Mouse (Mus musculus): ENCODE results near the gene Zdhhc14.

DNA sequence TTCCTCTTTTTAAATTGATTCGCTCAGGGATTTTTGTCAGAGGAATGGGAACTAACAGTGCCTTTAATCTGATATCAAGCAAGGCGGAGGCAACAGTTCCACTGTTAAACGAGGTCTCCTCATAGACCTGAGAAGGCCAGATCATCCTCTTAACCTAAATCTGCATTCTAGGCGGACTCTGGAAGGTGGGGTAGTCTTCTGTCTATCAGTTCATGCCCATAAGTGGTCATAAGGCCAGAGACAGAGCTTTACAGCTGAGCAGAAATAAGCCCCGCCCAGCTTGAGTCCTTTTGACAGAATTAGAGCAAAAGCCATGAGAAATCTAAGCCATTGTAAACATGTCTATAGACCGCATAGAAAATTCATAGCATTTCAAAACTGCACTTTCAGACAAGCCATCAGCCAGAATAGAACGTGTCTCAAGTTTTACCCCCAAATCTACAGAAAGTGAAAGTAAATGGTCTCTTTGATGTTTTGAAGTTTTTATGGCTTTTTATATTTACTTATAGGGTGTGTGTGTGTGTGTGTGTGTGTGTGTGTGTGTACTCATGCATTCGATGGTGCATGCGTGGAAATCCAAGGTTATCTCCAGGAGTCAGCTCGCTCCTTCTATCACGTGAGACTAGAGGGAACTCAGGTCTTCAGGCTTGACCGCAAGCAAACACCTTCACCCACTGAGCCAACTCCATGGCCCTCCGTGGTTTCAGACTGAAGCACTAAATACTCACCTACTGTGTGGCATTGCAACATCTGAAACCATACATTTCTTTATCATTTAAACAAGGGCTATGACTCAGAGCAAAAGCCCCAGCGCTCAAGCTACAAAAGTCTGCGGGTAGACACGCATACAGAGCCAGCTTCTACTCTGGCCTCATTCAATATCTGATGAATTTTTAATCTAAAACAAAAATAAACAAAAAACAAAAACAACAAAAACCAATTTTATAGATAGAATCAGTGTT lies 255.5 kb downstream of the Zdhhc14 start:
- TF ChIP-seq TCF12 (IDR thresholded peaks at IDR 0.05; ENCODE audit: insufficient read depth, poor library complexity, severe bottlenecking), result no peak
- TF ChIP-seq POLR2A (IDR thresholded peaks at IDR 0.05; ENCODE audit: insufficient read length, low read depth), result no peak
- TF ChIP-seq MAX (IDR thresholded peaks at IDR 0.05; ENCODE audit: low read depth), result no peak
- no peak for TF ChIP-seq POLR2AphosphoS2 (IDR thresholded peaks at IDR 0.05; ENCODE audit: insufficient read length, low read depth)
- TF ChIP-seq USF1 (IDR thresholded peaks at IDR 0.05; ENCODE audit: low read depth), result no peak
- no peak for TF ChIP-seq MYOD1 (IDR thresholded peaks at IDR 0.05; ENCODE audit: control insufficient read depth in 1 of 3, insufficient read length in 2 of 3, low read depth in 2 of 3)
- no peak for TF ChIP-seq TCF3 (IDR thresholded peaks at IDR 0.05; ENCODE audit: insufficient read length, low read depth)
